Mouse (Mus musculus) left cerebral cortex, adult 8-10 months (tissue): ENCODE measurements around the gene Otor. TPM values are rescaled to one million over a fixed set of nuclear protein-coding genes. Genes with fewer than 3 reads are reported as not detected.

Experiments
- DNase-seq, 2 experiments: peaks; one replicate each; pipeline ENCODE4 v3.0.0; 2022; ENCODE audit warnings: low spot score in 2 of 2
- total RNA-seq, 4 experiments: library from RNA; stranded (reverse); gene quantifications; 2 replicates each; pipeline ENCODE4 v1.2.4; 2022

Gene Otor
- total RNA-seq, 4 experiments from 2014 or later = not detected

DNA sequence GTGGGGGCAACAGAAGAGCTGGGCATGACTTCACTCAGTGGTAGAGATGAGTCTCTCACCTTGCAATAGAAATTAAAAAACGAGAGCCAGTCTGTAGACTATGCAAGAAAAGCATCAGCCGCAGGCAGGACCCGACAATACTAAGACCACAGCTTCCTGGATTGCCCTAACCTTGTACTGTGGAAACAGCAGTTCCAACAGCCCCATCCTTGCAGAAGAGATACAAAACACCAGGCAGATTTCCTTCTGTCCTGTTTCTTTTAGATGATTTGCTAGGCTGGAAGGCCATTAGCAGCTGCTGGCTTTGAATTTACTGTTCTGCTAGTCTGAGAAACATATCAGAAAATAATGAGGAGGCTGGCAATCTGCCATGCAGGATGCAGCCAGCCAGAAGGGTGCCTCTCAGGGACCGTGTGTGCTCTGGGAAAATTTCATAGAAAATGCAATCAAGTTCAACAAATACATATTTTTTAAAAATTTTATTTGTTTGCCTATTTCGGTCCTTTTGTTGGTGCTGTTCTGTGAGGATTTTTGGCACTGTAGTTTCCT is 52.9 kb downstream of the Otor start:
- DNase-seq = no peak

Other genes with a start within 250 kb of the Otor start
- 10 to 100 TPM; 17.0 to 18.0 (median 17.4) TPM for gene Kif16b, start 176.9 kb upstream of the Otor start, total RNA-seq
- 10 to 100 TPM; 32.3 to 39.4 (median 34.5) TPM for gene Snrpb2, start 15.4 kb upstream of the Otor start, total RNA-seq